Mouse (Mus musculus) bone marrow macrophage, adult 2 months (primary cell): ENCODE results near the gene Ap1m1.

Experiments
- CTCF ChIP-seq: IDR thresholded peaks from 2 replicates; pipeline ENCODE4 v1.5.1; 2012; ENCODE audit warnings: low read depth, mild to moderate bottlenecking, low read length, moderate library complexity
- POLR2A ChIP-seq: IDR thresholded peaks from 2 replicates; pipeline ENCODE4 v1.6.1; 2012; ENCODE audit warnings: mild to moderate bottlenecking, low read depth, low read length, borderline replicate concordance

DNA sequence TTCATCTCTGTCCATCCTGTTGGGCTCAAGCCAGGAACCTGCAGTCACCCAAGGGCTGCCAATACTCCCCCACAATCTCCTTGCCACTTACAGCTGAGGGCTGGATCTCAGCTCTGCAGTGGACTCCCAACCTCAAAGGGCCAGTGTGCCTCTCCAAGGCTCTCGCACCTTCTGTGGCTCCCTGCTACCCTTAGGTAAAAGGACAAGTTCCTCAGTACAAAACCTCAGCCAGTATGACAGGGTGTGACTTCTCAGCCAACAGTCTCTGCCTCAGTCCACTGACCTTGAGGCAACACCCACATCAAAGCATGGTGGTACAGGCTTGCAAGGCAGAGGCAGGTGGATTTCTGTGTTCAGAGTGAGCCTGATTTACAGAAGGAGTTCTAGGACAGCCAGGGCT lies 28.0 kb upstream of the Ap1m1 start:
- TF ChIP-seq POLR2A (no peak), CTCF (no peak)
